Mouse (Mus musculus): ENCODE measurements at regions not wholly inside any gene's neighbourhood (a gene's known extent, or its start where the extent isn't known, plus 50 kb on each side); places are given as distances from the start of the nearest gene placed in this dataset.

DNA sequence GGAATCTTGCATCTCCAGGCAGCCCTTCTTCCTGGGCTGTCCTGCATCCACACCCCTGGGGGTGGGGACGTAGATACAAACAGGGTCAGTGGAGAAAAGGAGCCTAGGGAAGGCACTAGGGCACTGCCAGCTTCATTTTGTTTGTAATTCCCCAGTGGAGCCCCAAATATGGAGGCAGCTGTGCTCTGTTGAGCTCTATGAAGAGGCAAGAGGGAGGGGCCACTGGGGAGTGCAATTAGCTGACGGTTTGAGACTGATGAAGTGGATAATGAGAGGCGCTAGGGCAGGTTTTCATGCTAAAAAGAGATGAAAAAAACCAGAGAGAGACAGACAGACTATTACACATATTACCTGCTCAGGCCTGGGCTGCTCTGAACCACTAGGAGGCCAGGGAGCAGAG is 135.8 kb upstream of the Grik3 start:
- no peak for TF ChIP-seq POLR2A (IDR thresholded peaks at IDR 0.05; ENCODE audit: borderline replicate concordance, extremely low read depth, low read depth, low read length)
- no peak for TF ChIP-seq CTCF (IDR thresholded peaks at IDR 0.05; ENCODE audit: insufficient read depth, low read length)
